Mouse (Mus musculus) hindbrain, embryonic 14.5 days (tissue): ENCODE measurements around the gene Nt5c3b. TPM values are rescaled to one million over a fixed set of nuclear protein-coding genes. Genes with fewer than 3 reads are reported as not detected.
A peak's percentile ranks its signal among the peaks of the same experiment; 100 is the strongest.

Experiments
- ATAC-seq: fragments of 200-750 bp; cut with Nextera tagmentation; 2 replicates; pipeline ENCODE4 v1.8.0; 2017; ENCODE audit warnings: moderate number of reproducible peaks, mild to moderate bottlenecking, moderate TSS enrichment, moderate library complexity; ENCODE audit not compliant: low FRiP score
- DNase-seq: peaks from one replicate; pipeline ENCODE4 v3.0.0-alpha.2; 2015; ENCODE audit warnings: low spot score
- H3K27ac ChIP-seq: fragments of 300-500 bp; sonication (generic); 2 replicates; pipeline ENCODE4 v1.5.1; 2014; ENCODE audit warnings: mild to moderate bottlenecking, moderate library complexity
- H3K27me3 ChIP-seq: fragments of 300-500 bp; sonication (generic); 2 replicates; pipeline ENCODE4 v1.6.1; 2014; ENCODE audit warnings: mild to moderate bottlenecking, low read length, mixed read lengths; ENCODE audit not compliant: control insufficient read depth, insufficient read depth
- H3K36me3 ChIP-seq: fragments of 300-500 bp; sonication (generic); replicated peaks from 2 replicates; pipeline ENCODE4 v1.6.1; 2014; ENCODE audit not compliant: control insufficient read depth, insufficient read depth
- H3K4me1 ChIP-seq: fragments of 300-500 bp; sonication (generic); replicated peaks from 2 replicates; pipeline ENCODE4 v1.6.1; 2014; ENCODE audit warnings: antibody characterized with exemption, low read length, mixed read lengths; ENCODE audit not compliant: control insufficient read depth, insufficient read depth
- H3K4me2 ChIP-seq: fragments of 300-500 bp; sonication (generic); replicated peaks from 2 replicates; pipeline ENCODE4 v1.6.1; 2014; ENCODE audit warnings: mild to moderate bottlenecking, moderate library complexity
- H3K4me3 ChIP-seq: fragments of 300-500 bp; sonication (generic); replicated peaks from 2 replicates; pipeline ENCODE4 v1.5.1; 2014; ENCODE audit warnings: mild to moderate bottlenecking, low read length
- H3K9ac ChIP-seq: fragments of 300-500 bp; sonication (generic); 2 replicates; pipeline ENCODE4 v1.6.1; 2014
- H3K9me3 ChIP-seq: fragments of 300-500 bp; sonication (generic); 2 replicates; pipeline ENCODE4 v1.6.1; 2016; ENCODE audit warnings: low read length; ENCODE audit not compliant: control insufficient read depth
- WGBS: fragments of 180-500 bp; shearing (Covaris S2); extraction: QIAGEN DNeasy Blood & Tissue Kit; methylation state at CpG from one replicate; pipeline ENCODE4 v1.1.7; 2014; 5-methylcytosine and 5-hydroxymethylcytosine counted together
- polyA plus RNA-seq: library from polyadenylated mRNA; unstranded; fragments of >200 nt; fragmentation: Nextera tagmentation; extraction: Ambion mirVana; gene quantifications from 2 replicates; pipeline ENCODE4 v1.2.1, GENCODE M21; 2014

Gene Nt5c3b
- polyA plus RNA-seq = 98.5 and 101 TPM in 2 replicates

GRCm38 (mm10) chr11:100441797-100442196, at the start of gene Nt5c3b, which contains the start of gene Klhl10:
TSS of gene Nt5c3b (minus strand) at chr11:100441808.
TSS of gene Klhl10 (plus strand) at chr11:100441917.
- H3K4me1 ChIP-seq = peaks cover 13% of the 10 kb centered on the region
- WGBS = 81% methylated on average over 8 of the region's 8 CpGs
- H3K4me3 ChIP-seq = peak within 1 kb of the TSS; percentile 93
- H3K27ac ChIP-seq = peak within 1 kb of the TSS; percentile 71
- peak within 1 kb of the TSS; percentile 81 for H3K4me2 ChIP-seq
- peaks cover 2% of the 10 kb centered on the region; the same call in 1 of the 2 replicates for H3K36me3 ChIP-seq
- H3K27me3 ChIP-seq = no peaks in the 10 kb centered on the region
- peak within 1 kb of the TSS; percentile 95 for H3K9ac ChIP-seq
- no peak for ATAC-seq
- DNase-seq = no peak
- H3K9me3 ChIP-seq = no peaks in the 10 kb centered on the region

DNA sequence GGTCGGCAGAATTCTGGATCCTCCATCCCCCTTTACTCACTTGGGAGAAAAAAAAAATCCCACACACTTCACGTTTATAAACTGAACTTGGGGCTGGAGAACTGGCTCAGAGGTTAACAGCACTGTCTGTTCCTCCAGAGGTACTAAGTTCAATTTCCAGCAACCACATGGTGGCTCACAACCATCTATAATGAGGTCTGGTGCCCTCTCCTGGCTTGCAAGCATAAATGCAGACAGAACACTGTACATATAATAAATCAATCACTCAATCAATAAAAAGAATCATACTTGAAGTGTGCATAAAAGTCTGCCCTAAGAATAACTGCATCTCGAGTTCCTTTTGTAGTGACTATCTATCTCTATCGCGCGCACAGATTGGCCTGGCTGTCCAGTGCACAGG, 49.3 kb upstream of the Nt5c3b start:
- WGBS = 92% methylated on average over 6 of the region's 6 CpGs
- no peak overlapping the region for H3K4me3 ChIP-seq
- H3K27ac ChIP-seq = no peak overlapping the region
- H3K27me3 ChIP-seq = no peaks in the 10 kb centered on the region
- H3K9ac ChIP-seq = no peak overlapping the region
- no peaks in the 10 kb centered on the region for H3K4me1 ChIP-seq
- H3K36me3 ChIP-seq = peaks cover 93% of the 10 kb centered on the region
- H3K9me3 ChIP-seq = no peaks in the 10 kb centered on the region
- ATAC-seq (no peak), DNase-seq (no peak)
- no peak overlapping the region for H3K4me2 ChIP-seq

DNA sequence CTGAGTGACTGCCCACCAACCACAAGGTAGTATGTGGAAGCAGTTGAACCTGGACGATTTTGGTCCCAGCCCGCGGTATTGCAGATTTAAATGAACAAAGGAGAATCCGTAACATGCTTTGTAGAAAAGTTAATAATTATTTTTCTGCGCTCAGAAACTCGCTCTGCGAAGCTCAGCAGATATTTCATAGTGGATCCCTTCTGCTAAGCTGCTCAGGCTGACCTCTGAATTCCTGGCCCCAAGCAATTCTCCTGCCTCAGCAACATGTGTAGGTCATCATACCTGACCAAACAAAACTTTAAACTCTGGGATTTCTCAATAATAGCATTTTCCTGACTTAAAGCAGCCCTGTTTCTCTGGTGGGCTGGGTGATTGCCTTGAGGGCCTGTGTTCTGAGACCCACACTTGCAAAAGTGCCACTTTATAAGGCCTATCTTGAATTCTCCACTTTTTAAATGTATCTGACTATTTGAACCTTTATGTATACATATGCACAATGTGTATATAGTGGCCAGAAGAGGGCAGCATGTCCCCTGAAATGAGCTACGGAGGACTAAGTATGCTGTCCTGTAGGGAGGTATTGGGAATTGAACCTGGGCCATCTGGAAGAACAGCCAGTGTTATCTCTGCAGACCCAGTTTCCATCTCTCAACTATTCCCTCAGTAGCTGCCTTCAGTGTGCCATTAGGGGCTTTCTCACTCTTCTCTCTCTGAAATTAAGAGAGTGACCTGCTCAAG, 44.4 kb upstream of the Nt5c3b start:
- H3K4me1 ChIP-seq = no peaks in the 10 kb centered on the region
- DNase-seq (peak; percentile 54), ATAC-seq (no peak)
- no peaks in the 10 kb centered on the region for H3K27me3 ChIP-seq
- H3K27ac ChIP-seq = no peak overlapping the region
- 86% methylated on average over 8 of the region's 8 CpGs for WGBS
- H3K36me3 ChIP-seq = peaks cover 97% of the 10 kb centered on the region
- no peak overlapping the region for H3K4me2 ChIP-seq
- no peaks in the 10 kb centered on the region for H3K9me3 ChIP-seq
- no peak overlapping the region for H3K4me3 ChIP-seq
- no peak overlapping the region for H3K9ac ChIP-seq

DNA sequence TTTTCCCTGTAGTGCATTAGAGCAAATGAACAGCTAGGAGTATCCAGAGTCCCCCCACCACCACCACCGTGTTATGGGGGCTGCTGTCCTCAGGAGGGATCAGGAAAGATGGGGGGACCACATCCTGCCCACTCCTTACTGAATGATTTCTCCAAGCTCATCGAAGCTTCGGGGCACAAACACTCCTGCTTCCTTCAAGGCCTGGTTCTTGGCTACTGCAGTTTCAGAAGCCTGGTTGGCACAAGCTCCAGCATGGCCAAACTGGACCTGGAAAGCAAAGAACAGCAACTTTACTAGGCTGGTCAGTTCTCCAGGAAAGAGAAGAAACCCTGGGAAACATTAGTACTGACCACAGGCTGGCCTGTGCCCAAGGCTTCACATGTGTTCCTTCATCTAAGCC, 42.9 kb upstream of the Nt5c3b start:
- peaks cover 97% of the 10 kb centered on the region for H3K36me3 ChIP-seq
- H3K27ac ChIP-seq = no peak overlapping the region
- WGBS = 95% methylated on average over 3 of the region's 3 CpGs
- no peaks in the 10 kb centered on the region for H3K4me1 ChIP-seq
- no peaks in the 10 kb centered on the region for H3K9me3 ChIP-seq
- ATAC-seq (no peak), DNase-seq (no peak)
- H3K4me2 ChIP-seq = no peak overlapping the region
- no peaks in the 10 kb centered on the region for H3K27me3 ChIP-seq
- no peak overlapping the region for H3K9ac ChIP-seq
- H3K4me3 ChIP-seq = no peak overlapping the region

DNA sequence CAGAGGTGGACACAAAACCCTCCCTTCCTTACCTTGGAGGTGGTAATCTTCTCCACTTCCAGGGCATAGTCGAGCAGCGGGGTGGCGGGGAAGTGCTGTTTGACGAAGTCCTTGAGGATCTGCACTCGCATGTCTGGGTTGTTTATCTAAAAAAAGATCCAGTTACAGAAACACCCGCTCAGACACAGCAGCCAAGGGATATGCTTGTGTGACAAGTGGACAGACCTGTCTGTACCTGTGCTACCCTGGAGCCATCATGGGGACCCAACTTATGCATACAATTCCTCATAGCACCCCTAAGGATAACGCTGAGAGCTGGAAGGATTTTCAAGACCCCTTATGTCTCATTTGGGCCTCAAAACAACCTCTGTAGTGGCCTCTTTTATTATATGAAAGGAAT, 37.5 kb upstream of the Nt5c3b start:
- 92% methylated on average over 7 of the region's 7 CpGs for WGBS
- H3K36me3 ChIP-seq = peaks cover 86% of the 10 kb centered on the region
- ATAC-seq (no peak), DNase-seq (no peak)
- no peak overlapping the region for H3K4me3 ChIP-seq
- H3K9ac ChIP-seq = no peak overlapping the region
- no peaks in the 10 kb centered on the region for H3K4me1 ChIP-seq
- H3K4me2 ChIP-seq = no peak overlapping the region
- H3K27ac ChIP-seq = no peak overlapping the region
- no peaks in the 10 kb centered on the region for H3K9me3 ChIP-seq
- no peaks in the 10 kb centered on the region for H3K27me3 ChIP-seq

- Histone ChIP-seq H3K36me3 (peaks cover 58% of the 10 kb centered on the region), H3K27me3 (no peaks in the 10 kb centered on the region), H3K9ac (no peak overlapping the region), H3K4me1 (0 out of 2 replicates have a peak, but pooled peaks cover 4% of the 10 kb centered on the region), H3K4me3 (no peak overlapping the region), H3K9me3 (no peaks in the 10 kb centered on the region), H3K27ac (no peak overlapping the region), H3K4me2 (no peak overlapping the region)
- ATAC-seq (no peak), DNase-seq (no peak)
- WGBS = 94% methylated on average over 5 of the region's 5 CpGs
Observed at GRCm38 (mm10) chr11:100476281-100476680, 34.7 kb upstream of the Nt5c3b start.

GRCm38 (mm10) chr11:100472935-100473295, 31.3 kb upstream of the Nt5c3b start:
- Histone ChIP-seq H3K36me3 (peaks cover 32% of the 10 kb centered on the region), H3K9ac (no peak overlapping the region), H3K27me3 (no peaks in the 10 kb centered on the region), H3K4me3 (no peak overlapping the region; the same call in 1 of the 2 replicates), H3K27ac (0 out of 2 replicates have a peak overlapping the region, but pooled peaks have one; percentile 46), H3K9me3 (no peaks in the 10 kb centered on the region), H3K4me1 (peaks cover 24% of the 10 kb centered on the region), H3K4me2 (0 out of 2 replicates have a peak overlapping the region, but pooled peaks have one; percentile 6)
- ATAC-seq (peak; percentile 22; the same call in 1 of the 2 replicates), DNase-seq (no peak)
- WGBS = 32% methylated on average over 5 of the region's 5 CpGs

DNA sequence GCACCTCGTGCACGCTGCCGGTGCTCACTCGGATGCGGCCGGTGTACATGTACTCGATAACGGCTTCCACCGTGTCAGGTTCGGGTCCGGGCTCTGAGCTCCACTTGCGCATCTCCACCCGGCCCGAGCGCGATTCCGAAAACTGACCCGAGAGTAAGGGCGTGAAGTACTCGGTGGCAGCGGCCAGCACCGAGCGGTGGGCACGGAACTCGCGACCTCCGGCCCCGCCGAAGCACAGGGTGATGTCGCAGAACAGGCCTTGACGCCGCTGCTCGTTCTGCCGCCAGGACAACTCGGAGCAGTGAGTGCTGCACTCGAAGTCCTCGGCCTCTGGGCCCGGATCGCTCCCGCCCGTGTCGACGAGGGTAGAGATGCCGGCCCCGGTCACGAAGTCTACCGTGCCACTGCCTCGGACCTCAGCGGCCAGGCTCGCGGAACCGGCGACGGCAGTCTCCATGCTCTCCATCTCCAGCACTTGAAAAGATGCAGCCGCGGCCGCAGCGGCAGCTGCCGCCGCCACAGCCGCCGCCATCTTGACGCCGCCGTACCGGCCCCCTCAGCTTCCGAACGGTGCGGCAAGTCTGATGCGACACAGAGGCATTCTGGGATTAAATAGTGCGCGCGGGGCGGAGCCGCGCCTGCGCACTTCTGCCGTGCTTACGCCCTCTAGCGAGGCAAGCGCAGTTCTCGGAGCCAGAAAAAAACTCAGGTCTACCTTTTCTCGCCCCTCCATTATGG, 30.8 kb upstream of the Nt5c3b start, which contains the start of gene Klhl11:
Gene Klhl11, minus strand, starts transcription at position 545 of the 738 bp plus-strand sequence.
- Histone ChIP-seq H3K27ac (peak within 1 kb of the TSS; percentile 89), H3K4me1 (peaks cover 24% of the 10 kb centered on the region), H3K27me3 (no peaks in the 10 kb centered on the region), H3K9me3 (no peaks in the 10 kb centered on the region), H3K4me3 (peak within 1 kb of the TSS; percentile 93), H3K36me3 (peaks cover 26% of the 10 kb centered on the region), H3K9ac (peak within 1 kb of the TSS; percentile 98), H3K4me2 (peak within 1 kb of the TSS; percentile 76)
- WGBS = under 1% methylated on average over 83 of the region's 83 CpGs
- ATAC-seq = peak; percentile 93
- DNase-seq = peak; percentile 98
